Mouse (Mus musculus) embryonic facial prominence, embryonic 15.5 days (tissue): ENCODE results near the gene Prkacb. TPM values are rescaled to one million over a fixed set of nuclear protein-coding genes. Genes with fewer than 3 reads are reported as not detected.
A peak's percentile ranks its signal among the peaks of the same experiment; 100 is the strongest.
"Not testable (repeated sequence)": the region's sequence is repeated elsewhere in the genome, so short reads cannot be mapped to it uniquely, and the experiment has no call there.

Source experiments
- ATAC-seq: fragments of 200-750 bp; cut with Nextera tagmentation; 2 replicates; pipeline ENCODE4 v1.8.0; 2017; ENCODE audit warnings: low read depth, moderate TSS enrichment; ENCODE audit not compliant: insufficient number of reproducible peaks, low FRiP score, low TSS enrichment
- H3K27ac ChIP-seq: fragments of 300-500 bp; sonication (generic); replicated peaks from 2 replicates; pipeline ENCODE4 v1.5.1; 2015; ENCODE audit warnings: mild to moderate bottlenecking, inconsistent platforms
- H3K27me3 ChIP-seq: fragments of 300-500 bp; sonication (generic); 2 replicates; pipeline ENCODE4 v1.6.1; 2015; ENCODE audit warnings: inconsistent platforms
- H3K36me3 ChIP-seq: fragments of 300-500 bp; sonication (generic); 2 replicates; pipeline ENCODE4 v1.6.1; 2015; ENCODE audit warnings: mild to moderate bottlenecking, inconsistent platforms
- H3K4me1 ChIP-seq: fragments of 300-500 bp; sonication (generic); 2 replicates; pipeline ENCODE4 v1.6.1; 2015; ENCODE audit warnings: inconsistent platforms
- H3K4me2 ChIP-seq: fragments of 300-500 bp; sonication (generic); replicated peaks from 2 replicates; pipeline ENCODE4 v1.6.1; 2015; ENCODE audit warnings: mild to moderate bottlenecking, inconsistent platforms
- H3K4me3 ChIP-seq: fragments of 300-500 bp; sonication (generic); replicated peaks from 2 replicates; pipeline ENCODE4 v1.5.1; 2015; ENCODE audit warnings: mild to moderate bottlenecking, inconsistent platforms
- H3K9ac ChIP-seq: fragments of 300-500 bp; sonication (generic); 2 replicates; pipeline ENCODE4 v1.6.1; 2015; ENCODE audit warnings: inconsistent platforms
- H3K9me3 ChIP-seq: fragments of 300-500 bp; sonication (generic); replicated peaks from 2 replicates; pipeline ENCODE4 v1.6.1; 2016; ENCODE audit warnings: inconsistent platforms
- WGBS: fragments of 180-500 bp; shearing (Covaris S2); methylation state at CpG from one replicate; pipeline ENCODE4 v1.1.7; 2015; 5-methylcytosine and 5-hydroxymethylcytosine counted together
- polyA plus RNA-seq: library from polyadenylated mRNA; unstranded; fragments of >200 nt; fragmentation: Nextera tagmentation; extraction: Ambion mirVana; gene quantifications from 2 replicates; pipeline ENCODE4 v1.2.1, GENCODE M21; 2015

Gene Prkacb
- polyA plus RNA-seq, 1 experiment from 2014 or later = 60.5 TPM

GRCm38 (mm10) chr3:146776711-146777110 lies 36.1 kb downstream of the Prkacb start:
- Histone ChIP-seq H3K9me3 (no peaks in the 10 kb centered on the region), H3K4me1 (peaks cover 5% of the 10 kb centered on the region), H3K4me2 (no peak overlapping the region), H3K27ac (no peak overlapping the region), H3K4me3 (no peak overlapping the region), H3K27me3 (no peaks in the 10 kb centered on the region), H3K9ac (no peak overlapping the region), H3K36me3 (no peaks in the 10 kb centered on the region)
- no peak for ATAC-seq
- 85% methylated on average over 5 of the region's 5 CpGs for WGBS

- Histone ChIP-seq H3K9me3 (no peaks in the 10 kb centered on the region), H3K9ac (no peak overlapping the region), H3K36me3 (no peaks in the 10 kb centered on the region), H3K27ac (no peak overlapping the region), H3K4me3 (no peak overlapping the region), H3K4me1 (peaks cover 9% of the 10 kb centered on the region; the same call in 1 of the 2 replicates), H3K4me2 (no peak overlapping the region), H3K27me3 (no peaks in the 10 kb centered on the region)
- WGBS = 74% methylated on average over 2 of the region's 2 CpGs
- ATAC-seq = no peak
These were observed 41.9 kb downstream of the Prkacb start for GRCm38 (mm10) chr3:146770853-146771252.

DNA sequence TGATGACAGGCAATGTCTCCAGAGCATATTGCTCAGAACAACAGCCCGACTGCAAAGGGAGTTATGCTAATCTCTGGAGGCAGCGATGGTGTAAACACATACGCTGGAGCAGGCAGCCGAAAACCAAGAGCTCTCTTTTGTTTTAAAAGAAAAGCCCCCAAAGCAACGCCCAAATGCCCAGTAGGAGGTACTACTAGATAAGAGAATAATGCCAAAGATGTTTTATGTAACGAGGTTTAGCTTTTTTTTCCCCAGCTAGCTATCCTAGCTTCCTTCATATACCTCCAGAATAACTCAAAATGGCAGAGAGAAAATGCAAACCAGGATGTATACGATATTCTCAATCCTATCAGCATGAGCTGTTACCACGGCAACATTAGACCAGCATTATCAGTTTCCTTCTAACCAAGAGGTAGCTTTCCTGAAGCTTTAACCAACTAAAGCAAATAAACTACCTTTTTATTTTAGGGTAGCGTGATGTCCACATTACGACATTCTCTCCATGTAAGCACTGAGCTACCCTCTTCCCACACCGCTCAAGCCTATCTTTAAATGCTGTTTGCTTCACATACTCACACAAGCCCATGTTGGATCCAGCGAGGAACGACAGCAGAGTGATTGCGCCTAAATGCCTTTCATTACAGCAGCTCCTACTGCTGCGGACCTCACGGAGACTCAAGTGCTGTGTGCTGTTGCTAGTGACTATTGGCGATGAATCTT lies 42.7 kb downstream of the Prkacb start:
- no peak for ATAC-seq
- Histone ChIP-seq H3K27me3 (no peaks in the 10 kb centered on the region), H3K4me3 (no peak overlapping the region; the same call in 1 of the 2 replicates), H3K36me3 (no peaks in the 10 kb centered on the region), H3K9me3 (no peaks in the 10 kb centered on the region), H3K9ac (no peak overlapping the region), H3K27ac (no peak overlapping the region), H3K4me1 (peaks cover 9% of the 10 kb centered on the region; the same call in 1 of the 2 replicates), H3K4me2 (0 out of 2 replicates have a peak overlapping the region, but pooled peaks have one; percentile 17)
- WGBS = 33% methylated on average over 17 of the region's 17 CpGs

GRCm38 (mm10) chr3:146769569-146769939 lies 43.2 kb downstream of the Prkacb start:
- H3K4me1 ChIP-seq = peaks cover 9% of the 10 kb centered on the region; the same call in 1 of the 2 replicates
- no peak overlapping the region for H3K4me2 ChIP-seq
- no peak overlapping the region for H3K9ac ChIP-seq
- no peak overlapping the region for H3K4me3 ChIP-seq
- no peak for ATAC-seq
- no peaks in the 10 kb centered on the region for H3K9me3 ChIP-seq
- H3K27me3 ChIP-seq = no peaks in the 10 kb centered on the region
- H3K27ac ChIP-seq = no peak overlapping the region
- no peaks in the 10 kb centered on the region for H3K36me3 ChIP-seq
- WGBS = 31% methylated on average over 2 of the region's 2 CpGs

- Histone ChIP-seq H3K9me3 (no peaks in the 10 kb centered on the region), H3K4me1 (peaks cover 9% of the 10 kb centered on the region; the same call in 1 of the 2 replicates), H3K27me3 (no peaks in the 10 kb centered on the region), H3K4me3 (no peak overlapping the region), H3K4me2 (no peak overlapping the region), H3K9ac (no peak overlapping the region), H3K27ac (no peak overlapping the region), H3K36me3 (no peaks in the 10 kb centered on the region)
- WGBS = 72% methylated on average over 3 of the region's 3 CpGs
- ATAC-seq = no peak
These were observed 43.9 kb downstream of the Prkacb start for GRCm38 (mm10) chr3:146768921-146769320.

DNA sequence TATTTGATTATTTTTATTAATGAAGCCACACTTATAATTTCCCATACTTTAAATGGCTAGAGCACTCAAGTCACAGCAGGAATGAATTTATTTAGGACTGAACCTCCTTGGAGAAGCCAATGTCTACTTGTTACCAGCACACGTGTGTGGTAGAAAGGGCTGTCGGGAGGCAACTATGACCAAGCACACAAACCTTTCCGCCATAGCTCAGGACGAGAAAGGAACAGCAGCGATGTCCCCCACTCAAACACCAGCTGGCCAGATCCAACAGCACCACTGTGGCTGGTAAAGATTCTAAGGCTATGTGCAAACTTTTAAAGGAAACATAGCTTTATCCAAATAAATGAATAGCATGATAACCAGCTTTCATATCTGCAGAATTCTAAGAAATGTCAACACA lies 44.4 kb downstream of the Prkacb start:
- ATAC-seq = no peak
- H3K4me2 ChIP-seq = no peak overlapping the region
- H3K27ac ChIP-seq = no peak overlapping the region
- no peaks in the 10 kb centered on the region for H3K36me3 ChIP-seq
- no peaks in the 10 kb centered on the region for H3K27me3 ChIP-seq
- 92% methylated on average over 5 of the region's 5 CpGs for WGBS
- peaks cover 9% of the 10 kb centered on the region; the same call in 1 of the 2 replicates for H3K4me1 ChIP-seq
- no peaks in the 10 kb centered on the region for H3K9me3 ChIP-seq
- no peak overlapping the region for H3K9ac ChIP-seq
- no peak overlapping the region for H3K4me3 ChIP-seq

- no peak overlapping the region for H3K4me2 ChIP-seq
- no peak overlapping the region for H3K4me3 ChIP-seq
- H3K36me3 ChIP-seq = no peaks in the 10 kb centered on the region
- no peaks in the 10 kb centered on the region for H3K27me3 ChIP-seq
- H3K4me1 ChIP-seq = peaks cover 9% of the 10 kb centered on the region; the same call in 1 of the 2 replicates
- H3K27ac ChIP-seq = no peak overlapping the region
- WGBS = 65% methylated on average over 8 of the region's 8 CpGs
- H3K9me3 ChIP-seq = no peaks in the 10 kb centered on the region
- H3K9ac ChIP-seq = no peak overlapping the region
- ATAC-seq = no peak
These were observed 46.0 kb downstream of the Prkacb start for GRCm38 (mm10) chr3:146766701-146767181.

DNA sequence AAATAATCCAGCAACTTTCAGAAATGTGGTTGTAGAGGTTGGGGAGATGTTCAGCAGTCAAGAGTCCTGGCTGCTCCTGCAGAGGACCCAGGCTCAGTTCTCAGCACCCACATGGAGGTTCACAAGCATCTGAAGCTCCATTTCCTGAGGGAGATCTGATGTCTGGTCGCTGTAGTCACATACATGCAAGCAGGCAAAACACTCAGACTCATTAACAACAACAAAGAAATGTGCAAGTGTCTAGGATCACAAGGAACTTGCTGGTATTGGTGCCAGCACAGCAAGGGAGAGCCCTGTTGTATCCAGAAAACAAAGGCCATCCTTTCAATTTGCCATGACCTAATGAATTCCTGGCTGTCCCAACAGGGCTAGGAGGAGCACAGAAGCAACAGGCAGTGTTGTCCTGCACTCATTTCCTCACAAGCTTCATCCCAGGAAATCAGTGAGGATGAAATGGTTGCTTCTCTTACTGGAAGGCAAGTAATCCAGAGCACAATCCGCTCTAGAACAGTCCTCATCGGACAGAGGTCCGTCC lies 46.7 kb downstream of the Prkacb start:
- Histone ChIP-seq H3K4me1 (peaks cover 9% of the 10 kb centered on the region; the same call in 1 of the 2 replicates), H3K36me3 (no peaks in the 10 kb centered on the region), H3K27ac (no peak overlapping the region), H3K4me2 (no peak overlapping the region), H3K27me3 (no peaks in the 10 kb centered on the region), H3K9ac (no peak overlapping the region), H3K9me3 (no peaks in the 10 kb centered on the region), H3K4me3 (no peak overlapping the region)
- no peak for ATAC-seq
- WGBS = 86% methylated on average over 4 of the region's 4 CpGs

DNA sequence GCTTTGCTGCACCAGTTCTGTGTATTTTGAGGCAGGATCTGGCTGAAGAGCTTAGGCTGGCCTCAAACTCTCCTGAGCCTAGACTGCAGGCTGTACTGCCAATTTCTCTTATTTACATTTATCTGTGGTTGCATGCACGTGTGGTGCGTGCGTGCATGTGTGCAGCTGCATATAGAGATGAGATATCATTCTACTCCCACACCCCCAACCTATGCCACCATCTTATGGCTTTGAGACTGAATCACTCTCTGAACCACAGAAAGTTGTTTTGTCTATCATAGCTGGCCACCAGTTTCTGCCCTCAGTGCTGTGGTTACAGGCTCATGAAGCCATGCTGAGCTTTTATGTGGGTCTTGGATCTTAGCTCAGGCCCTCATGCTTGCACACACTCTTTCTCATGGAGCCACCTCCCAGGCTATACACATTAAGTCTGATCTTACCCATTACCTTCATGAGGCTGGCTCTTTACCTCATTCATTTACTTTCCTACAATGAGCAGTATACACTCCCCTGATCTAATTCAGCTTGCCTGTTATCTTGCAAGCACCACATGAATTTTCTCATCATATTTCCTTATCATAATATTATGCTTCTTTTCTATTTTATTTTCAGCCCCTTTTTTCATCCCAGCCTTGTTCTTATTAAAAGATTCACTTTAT lies 47.8 kb downstream of the Prkacb start:
- H3K27me3 ChIP-seq = no peaks in the 10 kb centered on the region
- no peak for ATAC-seq
- WGBS = 79% methylated on average over 3 of the region's 3 CpGs
- no peaks in the 10 kb centered on the region for H3K9me3 ChIP-seq
- H3K27ac ChIP-seq = no peak overlapping the region
- no peak overlapping the region for H3K4me2 ChIP-seq
- peaks cover 9% of the 10 kb centered on the region; the same call in 1 of the 2 replicates for H3K4me1 ChIP-seq
- no peak overlapping the region for H3K4me3 ChIP-seq
- H3K36me3 ChIP-seq = no peaks in the 10 kb centered on the region
- no peak overlapping the region for H3K9ac ChIP-seq

DNA sequence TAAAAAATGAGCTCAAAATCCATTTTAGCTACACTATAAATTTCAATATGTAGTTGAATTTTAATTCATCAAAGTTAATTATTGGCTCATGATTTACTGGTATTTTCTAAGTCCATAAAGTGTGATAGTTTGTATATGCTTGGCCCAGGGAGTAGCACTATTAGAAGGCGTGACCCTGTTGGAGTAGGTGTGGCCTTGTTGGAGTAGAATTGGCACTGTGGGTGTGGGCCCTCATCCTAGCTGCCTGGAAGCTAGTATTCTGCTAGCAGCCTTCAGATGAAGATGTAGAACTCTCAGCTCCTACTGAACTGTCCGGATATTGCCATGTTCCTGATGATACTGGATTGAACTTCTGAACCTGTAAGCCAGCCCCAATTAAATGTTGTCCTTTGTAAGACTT lies 49.7 kb downstream of the Prkacb start:
- not testable (repeated sequence) for H3K9me3 ChIP-seq, ATAC-seq, H3K4me3 ChIP-seq, H3K27me3 ChIP-seq, H3K9ac ChIP-seq, H3K4me1 ChIP-seq, H3K27ac ChIP-seq, H3K4me2 ChIP-seq, H3K36me3 ChIP-seq
- 90% methylated on average over 2 of the region's 2 CpGs for WGBS

- WGBS = 94% methylated on average over 9 of the region's 9 CpGs
- Histone ChIP-seq H3K4me2 (no peak overlapping the region), H3K27me3 (no peaks in the 10 kb centered on the region), H3K36me3 (no peaks in the 10 kb centered on the region), H3K4me3 (no peak overlapping the region), H3K9ac (no peak overlapping the region), H3K27ac (no peak overlapping the region), H3K4me1 (no peaks in the 10 kb centered on the region), H3K9me3 (no peaks in the 10 kb centered on the region)
- no peak for ATAC-seq
These were observed 51.5 kb downstream of the Prkacb start for GRCm38 (mm10) chr3:146761276-146761675.
